Mouse (Mus musculus): ENCODE data around the gene Prelp. TPM values are rescaled to one million over a fixed set of nuclear protein-coding genes. Genes with fewer than 3 reads are reported as not detected.

Prelp gene
- polyA plus RNA-seq, 1 experiment from 2014 or later, result 8.0 TPM

DNA sequence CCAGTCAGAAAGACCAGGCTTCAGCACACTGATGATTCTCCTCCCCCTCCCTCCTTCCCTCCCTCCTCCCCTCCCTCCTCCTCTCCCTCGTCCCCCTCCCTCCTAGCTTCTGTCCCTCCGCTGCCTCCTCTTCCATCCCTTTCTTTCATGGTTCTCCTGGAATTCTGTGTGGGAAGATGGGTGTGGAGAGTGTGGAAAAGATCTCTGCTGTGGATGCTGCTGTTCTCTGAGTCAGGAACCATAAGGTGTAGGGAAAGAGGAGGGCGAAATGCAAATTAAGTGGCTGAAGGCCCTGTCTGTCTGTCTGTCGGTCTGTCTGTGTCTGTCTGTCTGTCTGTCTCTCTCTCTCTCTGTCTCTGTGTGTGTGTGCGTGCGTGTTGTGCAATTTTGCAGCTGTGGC is 23.9 kb downstream of the Prelp start:
- Histone ChIP-seq H3K4me3 (ENCODE audit: low read depth, low read length) (no peak overlapping the region), H3K36me3 (ENCODE audit: control insufficient read depth, insufficient read depth, low read length) (no peaks in the 10 kb centered on the region), H3K27ac (ENCODE audit: low read depth, low read length) (no peak overlapping the region), H3K9ac (replicated peaks; ENCODE audit: low read depth, low read length) (no peak overlapping the region), H3K4me2 (ENCODE audit: low read depth, low read length) (no peak overlapping the region), H3K27me3 (ENCODE audit: control insufficient read depth, insufficient read depth, low read length) (no peaks in the 10 kb centered on the region), H3K4me1 (ENCODE audit: control insufficient read depth, insufficient read depth, low read length) (no peaks in the 10 kb centered on the region), H3K9me3 (ENCODE audit: control insufficient read depth, low read length) (no peaks in the 10 kb centered on the region)
- WGBS, result 70% methylated on average over 6 of the region's 6 CpGs
- ATAC-seq (ENCODE audit: low read depth), result no peak

DNA sequence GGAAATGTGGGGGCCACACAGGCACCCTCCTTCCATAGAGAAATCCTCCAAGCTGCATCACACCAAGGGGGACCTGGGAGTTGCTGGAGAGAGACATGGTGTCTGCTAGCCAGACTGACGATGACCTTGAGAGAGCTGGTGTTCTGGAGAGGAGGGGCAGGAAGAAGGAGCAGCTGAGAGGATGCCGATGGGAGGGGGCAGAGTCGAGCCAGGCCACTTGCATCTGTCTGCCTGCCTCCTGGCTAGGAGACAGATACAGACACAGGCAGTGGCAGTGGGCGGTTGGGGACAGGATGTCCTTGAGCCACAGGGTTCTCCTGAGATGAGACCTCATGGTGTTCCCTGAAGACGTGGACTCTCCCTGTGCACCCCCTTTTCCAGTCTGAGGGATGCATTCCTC is 29.7 kb downstream of the Prelp start:
- Histone ChIP-seq H3K36me3 (ENCODE audit: control insufficient read depth, insufficient read depth, low read length) (no peaks in the 10 kb centered on the region), H3K27ac (ENCODE audit: low read depth, low read length) (no peak overlapping the region), H3K27me3 (ENCODE audit: control insufficient read depth, insufficient read depth, low read length) (no peaks in the 10 kb centered on the region), H3K4me1 (ENCODE audit: control insufficient read depth, insufficient read depth, low read length) (peaks cover 28% of the 10 kb centered on the region), H3K9me3 (ENCODE audit: control insufficient read depth, low read length) (no peaks in the 10 kb centered on the region), H3K4me2 (ENCODE audit: low read depth, low read length) (no peak overlapping the region), H3K4me3 (ENCODE audit: low read depth, low read length) (no peak overlapping the region), H3K9ac (replicated peaks; ENCODE audit: low read depth, low read length) (no peak overlapping the region)
- ATAC-seq (ENCODE audit: low read depth), result no peak
- 28% methylated on average over 5 of the region's 5 CpGs for WGBS

DNA sequence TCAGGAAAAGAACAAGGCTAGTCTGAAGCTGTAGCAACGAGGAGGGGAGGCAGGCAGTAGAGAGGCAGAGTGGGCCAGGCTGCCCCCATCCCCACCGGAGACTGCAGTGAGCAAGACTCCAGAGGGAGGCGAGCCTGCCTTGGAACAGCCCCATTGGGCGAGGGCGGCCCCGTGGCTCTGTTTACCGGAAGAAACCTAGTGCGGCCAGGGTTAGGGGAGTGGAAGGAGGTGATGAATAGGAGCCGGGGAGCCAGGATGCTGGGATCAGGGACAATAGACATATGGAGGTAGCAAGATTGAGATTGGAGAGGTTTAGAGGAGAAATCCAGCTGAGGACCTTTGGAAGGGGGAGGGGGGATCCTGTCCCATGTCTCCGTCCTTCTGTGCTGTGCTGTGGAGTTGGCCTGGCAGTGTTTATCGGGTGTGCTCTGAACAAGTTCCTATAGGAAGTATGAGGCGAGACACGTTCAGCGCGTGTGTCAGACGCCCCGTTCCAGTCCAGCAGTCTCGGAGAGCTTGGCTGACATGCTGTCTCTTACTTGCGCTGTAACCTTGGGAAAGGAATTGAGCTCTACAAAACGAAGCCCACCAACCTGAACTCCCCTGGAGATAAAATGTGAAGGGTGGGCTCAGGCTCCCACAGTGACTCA is 31.1 kb downstream of the Prelp start:
- Histone ChIP-seq H3K27me3 (ENCODE audit: control insufficient read depth, insufficient read depth, low read length) (no peaks in the 10 kb centered on the region), H3K9me3 (ENCODE audit: control insufficient read depth, low read length) (no peaks in the 10 kb centered on the region), H3K36me3 (ENCODE audit: control insufficient read depth, insufficient read depth, low read length) (no peaks in the 10 kb centered on the region), H3K4me1 (ENCODE audit: control insufficient read depth, insufficient read depth, low read length) (peaks cover 30% of the 10 kb centered on the region), H3K9ac (replicated peaks; ENCODE audit: low read depth, low read length) (no peak overlapping the region), H3K4me2 (ENCODE audit: low read depth, low read length) (peak overlapping the region; percentile 31; the same call in 1 of the 2 replicates), H3K27ac (ENCODE audit: low read depth, low read length) (no peak overlapping the region), H3K4me3 (ENCODE audit: low read depth, low read length) (no peak overlapping the region)
- ATAC-seq (ENCODE audit: low read depth), result no peak
- WGBS, result 19% methylated on average over 20 of the region's 20 CpGs

DNA sequence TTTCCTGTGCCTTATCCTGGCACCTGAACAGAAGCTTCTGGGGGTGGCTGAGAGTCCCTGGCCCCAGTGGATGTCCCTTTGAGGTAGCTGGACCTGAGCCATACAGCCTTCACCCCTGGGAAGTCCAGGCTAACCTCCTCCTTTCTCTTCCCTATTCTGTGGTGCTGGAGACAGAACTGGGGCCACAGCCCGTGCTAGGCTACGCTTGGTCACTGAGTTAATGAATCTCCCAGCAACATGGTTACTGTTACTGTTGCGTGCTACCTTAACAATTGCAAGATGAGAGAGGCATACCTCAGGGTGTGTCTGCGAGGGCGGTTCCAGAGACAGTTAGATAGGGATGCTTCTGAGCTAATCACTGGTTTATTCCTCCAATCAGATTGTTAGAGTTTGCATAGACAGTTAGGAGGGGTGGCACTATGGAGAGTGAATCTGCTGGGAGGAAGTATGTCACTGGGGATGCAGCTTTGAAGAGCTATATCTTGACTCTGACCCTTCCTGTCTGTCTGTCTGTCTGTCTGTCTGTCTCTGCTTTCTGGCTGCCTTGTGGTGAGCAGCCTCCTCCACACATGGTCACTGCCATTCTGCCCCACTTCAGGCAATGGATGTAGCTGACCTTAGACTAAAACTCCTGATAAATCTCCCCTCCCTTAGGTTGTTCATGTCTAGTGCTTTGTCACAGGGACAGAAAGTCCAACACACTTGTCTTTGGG is 33.5 kb downstream of the Prelp start:
- WGBS, result 75% methylated on average over 5 of the region's 5 CpGs
- H3K27ac ChIP-seq (ENCODE audit: low read depth, low read length), result no peak overlapping the region

DNA sequence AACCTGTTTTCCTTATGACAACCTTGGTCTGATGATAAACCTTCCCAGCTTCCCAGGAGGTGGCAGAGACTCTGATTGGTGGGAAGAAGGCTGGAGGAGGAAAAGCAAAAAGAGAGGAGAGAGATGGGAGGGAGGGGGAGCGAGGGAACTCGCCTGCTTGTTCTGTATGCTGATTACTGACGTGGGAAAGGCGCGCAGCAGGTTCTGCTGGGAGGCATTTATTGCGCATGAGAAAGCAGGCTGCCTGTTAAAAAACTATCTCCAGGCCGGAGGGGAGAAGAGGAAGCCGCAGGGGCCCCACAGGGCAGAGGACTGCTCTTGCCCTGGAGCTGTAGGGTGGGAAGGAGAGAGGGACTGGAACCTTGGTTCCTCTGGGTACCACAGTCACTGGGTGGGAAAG is 34.2 kb downstream of the Prelp start:
- peak overlapping the region; percentile 7; the same call in 1 of the 2 replicates for H3K4me2 ChIP-seq (ENCODE audit: low read depth, low read length)
- peak overlapping the region; percentile 65 for H3K27ac ChIP-seq (ENCODE audit: low read depth, low read length)
- no peaks in the 10 kb centered on the region for H3K27me3 ChIP-seq (ENCODE audit: control insufficient read depth, insufficient read depth, low read length)
- no peaks in the 10 kb centered on the region for H3K36me3 ChIP-seq (ENCODE audit: control insufficient read depth, insufficient read depth, low read length)
- no peak overlapping the region for H3K9ac ChIP-seq (replicated peaks; ENCODE audit: low read depth, low read length)
- H3K4me1 ChIP-seq (ENCODE audit: control insufficient read depth, insufficient read depth, low read length), result peaks cover 33% of the 10 kb centered on the region
- no peak overlapping the region for H3K4me3 ChIP-seq (ENCODE audit: low read depth, low read length)
- no peaks in the 10 kb centered on the region for H3K9me3 ChIP-seq (ENCODE audit: control insufficient read depth, low read length)
- 1% methylated on average over 8 of the region's 8 CpGs for WGBS
- peak; percentile 56 for ATAC-seq (ENCODE audit: low read depth)

More for the DNA sequence above, 33.5 kb downstream of the Prelp start:
- Histone ChIP-seq H3K9ac (replicated peaks; ENCODE audit: low read depth, low read length) (no peak overlapping the region), H3K27me3 (ENCODE audit: control insufficient read depth, insufficient read depth, low read length) (no peaks in the 10 kb centered on the region), H3K4me1 (ENCODE audit: control insufficient read depth, insufficient read depth, low read length) (peaks cover 30% of the 10 kb centered on the region), H3K4me3 (ENCODE audit: low read depth, low read length) (no peak overlapping the region), H3K36me3 (ENCODE audit: control insufficient read depth, insufficient read depth, low read length) (no peaks in the 10 kb centered on the region), H3K4me2 (ENCODE audit: low read depth, low read length) (no peak overlapping the region), H3K9me3 (ENCODE audit: control insufficient read depth, low read length) (no peaks in the 10 kb centered on the region)
- no peak for ATAC-seq (ENCODE audit: low read depth)

DNA sequence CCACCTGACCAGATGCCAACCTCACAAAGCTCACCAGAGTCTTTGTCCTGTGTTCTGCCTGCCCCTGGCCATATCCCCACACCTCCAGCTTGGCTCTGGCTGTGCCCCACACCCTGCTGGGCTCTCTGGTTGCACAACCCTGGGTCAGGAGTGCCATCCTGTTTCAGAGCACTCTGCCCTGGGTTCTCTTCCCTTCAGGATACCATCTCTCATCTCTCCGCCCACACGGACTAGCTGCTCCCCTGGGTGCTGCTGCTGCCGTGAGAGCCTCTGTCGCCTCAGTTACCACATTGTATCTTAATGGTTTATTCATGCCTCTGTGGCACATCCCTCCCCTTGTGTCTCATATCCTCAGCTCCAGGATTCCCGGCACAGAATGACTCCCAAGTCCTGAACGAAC is 34.8 kb downstream of the Prelp start:
- peak overlapping the region; percentile 7; the same call in 1 of the 2 replicates for H3K4me2 ChIP-seq (ENCODE audit: low read depth, low read length)
- ATAC-seq (ENCODE audit: low read depth), result 0 out of 2 replicates have a peak, but pooled peaks have one; percentile 15
- no peaks in the 10 kb centered on the region for H3K27me3 ChIP-seq (ENCODE audit: control insufficient read depth, insufficient read depth, low read length)
- WGBS, result 10% methylated on average over 6 of the region's 6 CpGs
- no peak overlapping the region for H3K4me3 ChIP-seq (ENCODE audit: low read depth, low read length)
- H3K9me3 ChIP-seq (ENCODE audit: control insufficient read depth, low read length), result no peaks in the 10 kb centered on the region
- H3K4me1 ChIP-seq (ENCODE audit: control insufficient read depth, insufficient read depth, low read length), result peaks cover 34% of the 10 kb centered on the region
- H3K9ac ChIP-seq (replicated peaks; ENCODE audit: low read depth, low read length), result no peak overlapping the region
- H3K27ac ChIP-seq (ENCODE audit: low read depth, low read length), result peak overlapping the region; percentile 65
- H3K36me3 ChIP-seq (ENCODE audit: control insufficient read depth, insufficient read depth, low read length), result no peaks in the 10 kb centered on the region

DNA sequence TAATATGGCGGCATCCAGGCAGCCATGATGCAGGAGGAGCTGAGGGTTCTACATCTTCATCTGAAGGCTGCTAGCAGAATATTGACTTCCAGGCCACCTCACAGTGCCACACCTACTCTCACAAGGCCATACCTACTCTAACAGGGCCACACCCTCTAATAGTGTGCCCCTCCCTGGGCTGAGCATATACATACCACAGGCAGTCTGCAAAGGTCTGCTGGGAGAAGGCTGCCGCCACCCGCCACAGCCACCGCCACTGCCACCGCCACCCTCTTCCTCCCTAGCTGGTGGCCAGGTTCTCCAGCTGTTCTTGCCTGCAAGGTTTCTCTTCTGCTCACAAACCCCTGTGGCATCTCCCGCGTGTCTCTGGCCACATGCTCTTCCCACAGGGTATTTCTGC is 35.4 kb downstream of the Prelp start:
- H3K9ac ChIP-seq (replicated peaks; ENCODE audit: low read depth, low read length), result no peak overlapping the region
- no peak for ATAC-seq (ENCODE audit: low read depth)
- H3K27ac ChIP-seq (ENCODE audit: low read depth, low read length), result no peak overlapping the region
- H3K36me3 ChIP-seq (ENCODE audit: control insufficient read depth, insufficient read depth, low read length), result no peaks in the 10 kb centered on the region
- peaks cover 32% of the 10 kb centered on the region for H3K4me1 ChIP-seq (ENCODE audit: control insufficient read depth, insufficient read depth, low read length)
- no peaks in the 10 kb centered on the region for H3K9me3 ChIP-seq (ENCODE audit: control insufficient read depth, low read length)
- no peaks in the 10 kb centered on the region for H3K27me3 ChIP-seq (ENCODE audit: control insufficient read depth, insufficient read depth, low read length)
- H3K4me3 ChIP-seq (ENCODE audit: low read depth, low read length), result no peak overlapping the region
- no peak overlapping the region for H3K4me2 ChIP-seq (ENCODE audit: low read depth, low read length)
- WGBS, result 88% methylated on average over 7 of the region's 7 CpGs

DNA sequence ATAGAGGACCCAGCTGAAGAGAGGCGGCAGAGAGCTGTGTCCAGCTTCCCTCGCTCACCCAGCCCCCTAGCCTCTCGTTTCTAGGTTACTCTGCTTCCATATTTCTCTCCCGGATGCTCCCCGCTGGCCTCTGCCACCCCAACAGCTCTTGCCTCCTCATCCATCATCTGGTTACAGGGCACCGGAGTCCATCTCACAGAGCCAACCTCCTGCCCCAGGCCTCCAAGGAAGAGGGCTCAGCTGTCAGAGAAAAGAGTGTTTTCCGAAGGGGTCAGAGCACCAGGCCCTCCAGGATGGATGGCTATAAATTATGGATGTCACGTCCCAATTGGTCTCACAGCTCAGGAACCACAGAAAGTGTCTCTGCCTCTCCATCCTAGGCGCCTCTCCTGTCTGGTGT is 36.5 kb downstream of the Prelp start:
- ATAC-seq (ENCODE audit: low read depth), result no peak
- H3K9me3 ChIP-seq (ENCODE audit: control insufficient read depth, low read length), result no peaks in the 10 kb centered on the region
- 19% methylated on average over 9 of the region's 9 CpGs for WGBS
- H3K4me2 ChIP-seq (ENCODE audit: low read depth, low read length), result no peak overlapping the region
- no peak overlapping the region for H3K4me3 ChIP-seq (ENCODE audit: low read depth, low read length)
- no peaks in the 10 kb centered on the region for H3K36me3 ChIP-seq (ENCODE audit: control insufficient read depth, insufficient read depth, low read length)
- H3K27ac ChIP-seq (ENCODE audit: low read depth, low read length), result no peak overlapping the region
- peaks cover 23% of the 10 kb centered on the region for H3K4me1 ChIP-seq (ENCODE audit: control insufficient read depth, insufficient read depth, low read length)
- no peaks in the 10 kb centered on the region for H3K27me3 ChIP-seq (ENCODE audit: control insufficient read depth, insufficient read depth, low read length)
- no peak overlapping the region for H3K9ac ChIP-seq (replicated peaks; ENCODE audit: low read depth, low read length)

- Histone ChIP-seq H3K27me3 (ENCODE audit: control insufficient read depth, insufficient read depth, low read length) (no peaks in the 10 kb centered on the region), H3K4me3 (ENCODE audit: low read depth, low read length) (no peak overlapping the region), H3K4me1 (ENCODE audit: control insufficient read depth, insufficient read depth, low read length) (peaks cover 18% of the 10 kb centered on the region), H3K9me3 (ENCODE audit: control insufficient read depth, low read length) (no peaks in the 10 kb centered on the region), H3K36me3 (ENCODE audit: control insufficient read depth, insufficient read depth, low read length) (no peaks in the 10 kb centered on the region), H3K4me2 (ENCODE audit: low read depth, low read length) (no peak overlapping the region), H3K9ac (replicated peaks; ENCODE audit: low read depth, low read length) (no peak overlapping the region), H3K27ac (ENCODE audit: low read depth, low read length) (no peak overlapping the region; the same call in 1 of the 2 replicates)
- WGBS, result 74% methylated on average over 6 of the region's 6 CpGs
- ATAC-seq (ENCODE audit: low read depth), result no peak
Observed at GRCm38 (mm10) chr1:133884090-133884489, 37.1 kb downstream of the Prelp start.
